Mouse (Mus musculus) liver, embryonic 14.5 days (tissue): ENCODE results near the gene Ptn.

ENCODE experiments used
- CTCF ChIP-seq: IDR thresholded peaks from 2 replicates; pipeline ENCODE4 v1.5.1; 2016; ENCODE audit warnings: antibody characterized with exemption, low read depth, control low read depth
- EP300 ChIP-seq: IDR thresholded peaks from 2 replicates; pipeline ENCODE4 v1.6.1; 2016; ENCODE audit warnings: antibody characterized with exemption, low read depth

GRCm38 (mm10) chr6:36809747-36810285 is at the start of gene Ptn:
- no peak for TF ChIP-seq CTCF
- TF ChIP-seq EP300, result no peak
